Comparison of ENCODE assay signal across 8 mouse cellular contexts in the genomic region with DNA sequence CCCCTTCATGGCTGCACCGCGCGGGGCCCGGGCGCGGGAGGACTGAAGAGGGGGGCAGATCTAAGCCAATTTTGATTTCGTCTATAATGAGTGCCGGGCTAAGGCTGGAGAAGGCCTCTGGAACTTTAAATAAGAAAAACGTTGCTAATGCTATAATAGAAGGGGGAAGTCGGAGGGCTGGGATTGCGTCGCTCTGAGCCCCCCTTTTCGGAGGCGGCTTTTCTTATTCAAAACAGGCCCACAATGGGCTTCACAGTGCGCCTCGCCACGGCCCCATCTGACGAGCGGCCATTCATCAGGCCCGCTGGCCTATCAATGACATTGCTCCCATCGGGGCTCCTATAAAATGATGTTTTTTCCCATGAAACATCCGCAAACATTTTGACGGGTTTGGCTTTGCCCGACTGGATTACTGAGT. TPM values are rescaled to one million over a fixed set of nuclear protein-coding genes. Genes with fewer than 3 reads are reported as not detected.
DNase-seq lines count a peak whose midpoint lies in the region; ATAC-seq and TF ChIP-seq lines count a peak whose summit lies in the region.

A gene (plus strand): TSS at position 277 of the 418 bp plus-strand sequence.

- no peaks in the 10 kb centered on the region for H3K36me3 ChIP-seq in hindbrain, embryonic 12.5 days

- peak within 1 kb of the TSS; percentile 53 for H3K4me3 ChIP-seq in layer of hippocampus, adult 2 months
- H3K4me3 ChIP-seq in hindbrain, embryonic 12.5 days, result peak within 1 kb of the TSS; percentile 51

- no peaks in the 10 kb centered on the region for H3K9me3 ChIP-seq in hindbrain, embryonic 12.5 days (replicated peaks)

- H3K4me1 ChIP-seq in hindbrain, embryonic 12.5 days, result peaks cover 55% of the 10 kb centered on the region

- TF ChIP-seq CTCF in layer of hippocampus, adult 2 months (conservative IDR thresholded peaks at IDR 0.05), result no peak

- H3K27me3 ChIP-seq in hindbrain, embryonic 12.5 days, result peaks cover 59% of the 10 kb centered on the region

- ATAC-seq in hindbrain, embryonic 12.5 days (ENCODE audit: low FRiP score), result peak; percentile 69

- peak within 1 kb of the TSS; percentile 84 for H3K27ac ChIP-seq in layer of hippocampus, adult 2 months
- peak within 1 kb of the TSS; percentile 93 for H3K27ac ChIP-seq in hindbrain, embryonic 12.5 days

- WGBS in hindbrain, embryonic 12.5 days, result 2% methylated on average over 24 of the region's 24 CpGs

- peak within 1 kb of the TSS; percentile 76 for H3K4me2 ChIP-seq in hindbrain, embryonic 12.5 days (replicated peaks)

- DNase-seq in layer of hippocampus, adult 2 months (ENCODE audit: low spot score in 2 of 2), result peak in 1 of 2 experiments; percentile 26
- DNase-seq in layer of hippocampus, adult 9-10 months (ENCODE audit: low spot score), result no peak
- DNase-seq in embryo, embryonic 10.5 days (ENCODE audit: low spot score), result peak; percentile 92
- DNase-seq in mesoderm, embryonic 11.5 days (ENCODE audit: low read depth, low spot score), result peak; percentile 84
- DNase-seq in gastrocnemius, postnatal 10 days, result no peak
- DNase-seq in thymus, postnatal 36 days, result no peak
- DNase-seq in adrenal gland, postnatal 36 days, result no peak

- H3K9ac ChIP-seq in hindbrain, embryonic 12.5 days, result peak within 1 kb of the TSS; percentile 68

RNA-seq across cellular contexts. Expression of the gene that starts here (rescaled TPM):
- total RNA-seq in layer of hippocampus, adult 2 months (2021), result 10 to 100 TPM; 10.7 to 12.1 TPM
- 40.9 and 49.2 TPM in 2 replicates for polyA plus RNA-seq in hindbrain, embryonic 12.5 days (2016; fragmentation: Nextera tagmentation; extraction: Ambion mirVana)
- total RNA-seq in gastrocnemius, postnatal 10 days (2021), result under 1 TPM; 0.09 to 0.11 TPM
- not detected for total RNA-seq in adrenal gland, postnatal 36 days (2021)

Comparison
In these comparisons a context has a peak if more than half of its experiments do, and no peak if none do; other contexts are left out.
1. RNA of the gene that starts here (total RNA-seq): 10.7 to 12.1 TPM in layer of hippocampus, adult 2 months; 0.09 to 0.11 TPM in gastrocnemius, postnatal 10 days and not detected in adrenal gland, postnatal 36 days; every median in the first group is over 10 times any median in the second.
2. DNase-seq: peak in embryo, embryonic 10.5 days (single experiment) and mesoderm, embryonic 11.5 days (single experiment); none in layer of hippocampus, adult 9-10 months (single experiment), gastrocnemius, postnatal 10 days (single experiment), thymus, postnatal 36 days (0 of 2) and adrenal gland, postnatal 36 days (0 of 2).